In the genomic region with DNA sequence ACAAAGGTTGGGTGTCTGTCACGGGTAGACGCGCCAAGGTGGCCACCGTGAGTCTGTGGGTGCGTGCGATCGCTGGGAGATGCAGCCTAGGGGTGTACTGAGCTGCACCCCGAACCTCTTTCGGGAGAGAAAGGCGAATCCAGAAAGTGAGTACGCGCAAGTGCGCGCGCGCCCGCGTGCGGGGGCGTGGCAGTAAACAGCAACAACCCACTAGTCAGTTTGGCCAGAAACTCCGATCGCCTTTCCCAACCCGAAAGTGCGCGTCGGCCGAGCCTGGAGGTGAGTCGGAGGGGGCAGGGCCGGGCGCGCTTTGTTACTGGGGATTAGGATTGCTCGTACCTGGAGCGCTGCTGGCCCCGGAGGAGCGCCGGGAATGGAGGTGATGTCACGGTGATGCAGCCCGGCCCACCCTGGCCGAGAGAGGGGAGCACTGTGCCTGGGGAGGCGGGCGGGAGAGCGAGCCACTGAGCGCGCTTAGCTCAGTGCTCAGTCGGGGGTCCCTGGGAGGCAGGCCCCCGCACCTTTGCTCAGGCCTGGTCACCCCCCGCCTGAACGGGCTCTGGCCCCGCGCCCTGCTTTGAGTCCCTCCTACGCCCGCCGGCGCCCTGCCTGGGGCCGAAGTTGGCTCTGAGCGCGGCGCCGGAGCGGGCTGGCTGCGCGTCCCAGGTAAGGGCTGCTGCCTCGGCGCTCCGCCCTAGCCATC, we compare ENCODE assay signal across 8 mouse cellular contexts. TPM values are rescaled to one million over a fixed set of nuclear protein-coding genes. Genes with fewer than 3 reads are reported as not detected.
DNase-seq lines count a peak whose midpoint lies in the region; ATAC-seq and TF ChIP-seq lines count a peak whose summit lies in the region.

No protein-coding gene starts in this region.

- WGBS in intestine, embryonic 16.5 days: under 1% methylated on average over 65 of the region's 65 CpGs
- WGBS in liver, embryonic 13.5 days (ENCODE audit: insufficient replicate concordance): under 1% methylated on average over 65 of the region's 65 CpGs
- whole genome bisulfite sequencing in midbrain, postnatal 0 days: under 1% methylated on average over 64 of the region's 65 CpGs

- no peaks in the 10 kb centered on the region for H3K27me3 ChIP-seq in intestine, embryonic 16.5 days (replicated peaks; ENCODE audit: control insufficient read depth, insufficient read depth, low read length)
- H3K27me3 ChIP-seq in liver, embryonic 13.5 days: peaks cover 68% of the 10 kb centered on the region
- peaks cover 42% of the 10 kb centered on the region for H3K27me3 ChIP-seq in midbrain, postnatal 0 days (ENCODE audit: insufficient read depth, low read length)

- no peaks in the 10 kb centered on the region for H3K36me3 ChIP-seq in intestine, embryonic 16.5 days (ENCODE audit: control insufficient read depth, insufficient read depth, low read length)
- H3K36me3 ChIP-seq in liver, embryonic 13.5 days: no peaks in the 10 kb centered on the region
- no peaks in the 10 kb centered on the region for H3K36me3 ChIP-seq in midbrain, postnatal 0 days (ENCODE audit: insufficient read depth, low read length)

- no peak for TF ChIP-seq CTCF in midbrain, postnatal 0 days (IDR thresholded peaks at IDR 0.05)

- H3K4me3 ChIP-seq in intestine, embryonic 16.5 days (ENCODE audit: low read length): peak overlapping the region; percentile 74
- peak overlapping the region; percentile 63 for H3K4me3 ChIP-seq in liver, embryonic 13.5 days (replicated peaks)
- H3K4me3 ChIP-seq in midbrain, postnatal 0 days (ENCODE audit: low read depth, low read length): peak overlapping the region; percentile 63

- H3K27ac ChIP-seq in intestine, embryonic 16.5 days (ENCODE audit: low read length): peak overlapping the region; percentile 79
- peak overlapping the region; percentile 78 for H3K27ac ChIP-seq in liver, embryonic 13.5 days
- H3K27ac ChIP-seq in midbrain, postnatal 0 days (ENCODE audit: low read depth, low read length): 0 out of 2 replicates have a peak overlapping the region, but pooled peaks have one; percentile 20

- peak overlapping the region; percentile 75 for H3K9ac ChIP-seq in intestine, embryonic 16.5 days (ENCODE audit: low read depth, low read length)
- peak overlapping the region; percentile 71 for H3K9ac ChIP-seq in liver, embryonic 13.5 days
- peak overlapping the region; percentile 60 for H3K9ac ChIP-seq in midbrain, postnatal 0 days (replicated peaks; ENCODE audit: low read length, poor library complexity, severe bottlenecking)

- intact Hi-C loops in left cerebral cortex, postnatal 36 days (cut with DNase I): no loop called here

- peak overlapping the region; percentile 99 for H3K4me2 ChIP-seq in intestine, embryonic 16.5 days (ENCODE audit: low read depth, low read length)
- peak overlapping the region; percentile 72 for H3K4me2 ChIP-seq in liver, embryonic 13.5 days
- peak overlapping the region; percentile 97 for H3K4me2 ChIP-seq in midbrain, postnatal 0 days (ENCODE audit: low read depth, low read length, poor library complexity, severe bottlenecking)

- peak; percentile 15 to 27 for DNase-seq in left cerebral cortex, postnatal 36 days (ENCODE audit: low spot score in 2 of 2)
- no peak for DNase-seq in left cerebral cortex, adult 8-10 months (ENCODE audit: low spot score in 2 of 2)
- peak; percentile 76 for DNase-seq in embryo, embryonic 10.5 days (ENCODE audit: low spot score)
- DNase-seq in gonadal fat pad, adult 2 months (ENCODE audit: low read depth): peak; percentile 34
- no peak for DNase-seq in liver, embryonic 13.5 days
- peak; percentile 40 for DNase-seq in midbrain, postnatal 0 days (ENCODE audit: low spot score)
- peak; percentile 53 for DNase-seq in urinary bladder, postnatal 25 days (ENCODE audit: low spot score)

- H3K4me1 ChIP-seq in intestine, embryonic 16.5 days (ENCODE audit: control insufficient read depth, insufficient read depth, low read length): peaks cover 13% of the 10 kb centered on the region
- peaks cover 31% of the 10 kb centered on the region for H3K4me1 ChIP-seq in liver, embryonic 13.5 days (replicated peaks)
- 0 out of 2 replicates have a peak, but pooled peaks cover 4% of the 10 kb centered on the region for H3K4me1 ChIP-seq in midbrain, postnatal 0 days (ENCODE audit: insufficient read depth, low read length)

- ATAC-seq in intestine, embryonic 16.5 days: peak; percentile 73
- ATAC-seq in liver, embryonic 13.5 days (ENCODE audit: low read depth): peak; percentile 58
- ATAC-seq in midbrain, postnatal 0 days (ENCODE audit: low FRiP score): peak; percentile 58; the same call in 1 of the 2 replicates

- H3K9me3 ChIP-seq in intestine, embryonic 16.5 days (ENCODE audit: control insufficient read depth, low read length): no peaks in the 10 kb centered on the region
- H3K9me3 ChIP-seq in liver, embryonic 13.5 days (replicated peaks): no peaks in the 10 kb centered on the region
- H3K9me3 ChIP-seq in midbrain, postnatal 0 days (ENCODE audit: low read length): no peaks in the 10 kb centered on the region

RNA-seq across cellular contexts. Expression of gene Gprc5c, which starts 0.8 kb away (rescaled TPM):
- 1 to 10 TPM; 4.7 to 8.0 TPM for total RNA-seq in left cerebral cortex, postnatal 36 days (2021)
- total RNA-seq in left cerebral cortex, adult 8-10 months (2022): 1 to 10 TPM; 4.6 to 5.6 (median 5.4) TPM
- 93.0 and 119 TPM in 2 replicates for polyA plus RNA-seq in gonadal fat pad, adult 2 months (2012; rRNA removed)
- 10.5 and 10.9 TPM in 2 replicates for polyA plus RNA-seq in intestine, embryonic 16.5 days (2015; fragmentation: Nextera tagmentation; extraction: Ambion mirVana)
- polyA plus RNA-seq in liver, embryonic 13.5 days (2015; fragmentation: Nextera tagmentation; extraction: Ambion mirVana): 11.3 and 12.8 TPM in 2 replicates
- total RNA-seq in midbrain, postnatal 0 days (2014; rRNA removed): 7.5 and 12.8 TPM in 2 replicates
- 5.7 and 5.8 TPM in 2 replicates for polyA plus RNA-seq in midbrain, postnatal 0 days (2015; fragmentation: Nextera tagmentation; extraction: Ambion mirVana)

RNA-seq across cellular contexts. Expression of gene Cd300a, which starts 38.1 kb away (rescaled TPM):
- under 1 TPM; 0.42 to 0.61 TPM for total RNA-seq in left cerebral cortex, postnatal 36 days (2021)
- under 1 TPM; 0.40 to 0.87 (median 0.73) TPM for total RNA-seq in left cerebral cortex, adult 8-10 months (2022)
- polyA plus RNA-seq in gonadal fat pad, adult 2 months (2012; rRNA removed): 4.1 and 5.6 TPM in 2 replicates
- 2.5 and 2.6 TPM in 2 replicates for polyA plus RNA-seq in intestine, embryonic 16.5 days (2015; fragmentation: Nextera tagmentation; extraction: Ambion mirVana)
- polyA plus RNA-seq in liver, embryonic 13.5 days (2015; fragmentation: Nextera tagmentation; extraction: Ambion mirVana): 4.0 and 5.5 TPM in 2 replicates
- total RNA-seq in midbrain, postnatal 0 days (2014; rRNA removed): 1.5 and 1.8 TPM in 2 replicates
- polyA plus RNA-seq in midbrain, postnatal 0 days (2015; fragmentation: Nextera tagmentation; extraction: Ambion mirVana): 1.4 and 1.7 TPM in 2 replicates

RNA-seq across cellular contexts. Expression of gene Gpr142, which starts 53.0 kb away (rescaled TPM):
- total RNA-seq in left cerebral cortex, postnatal 36 days (2021): not detected
- total RNA-seq in left cerebral cortex, adult 8-10 months (2022): not detected
- polyA plus RNA-seq in gonadal fat pad, adult 2 months (2012; rRNA removed): 0.90 and 3.6 TPM in 2 replicates
- polyA plus RNA-seq in intestine, embryonic 16.5 days (2015; fragmentation: Nextera tagmentation; extraction: Ambion mirVana): 0.20 and 0.43 TPM in 2 replicates
- polyA plus RNA-seq in liver, embryonic 13.5 days (2015; fragmentation: Nextera tagmentation; extraction: Ambion mirVana): not detected in 2 replicates
- not detected in 2 replicates for total RNA-seq in midbrain, postnatal 0 days (2014; rRNA removed)
- polyA plus RNA-seq in midbrain, postnatal 0 days (2015; fragmentation: Nextera tagmentation; extraction: Ambion mirVana): not detected in 2 replicates

RNA-seq across cellular contexts. Expression of gene Btbd17, which starts 56.0 kb away (rescaled TPM):
- total RNA-seq in left cerebral cortex, postnatal 36 days (2021): 10 to 100 TPM; 29.1 to 35.8 TPM
- total RNA-seq in left cerebral cortex, adult 8-10 months (2022): 10 to 100 TPM; 21.5 to 28.4 (median 23.1) TPM
- polyA plus RNA-seq in gonadal fat pad, adult 2 months (2012; rRNA removed): 4.5 and 8.2 TPM in 2 replicates
- polyA plus RNA-seq in intestine, embryonic 16.5 days (2015; fragmentation: Nextera tagmentation; extraction: Ambion mirVana): 0.71 and 0.87 TPM in 2 replicates
- polyA plus RNA-seq in liver, embryonic 13.5 days (2015; fragmentation: Nextera tagmentation; extraction: Ambion mirVana): 0.07 and 0.13 TPM in 2 replicates
- 46.9 and 68.2 TPM in 2 replicates for total RNA-seq in midbrain, postnatal 0 days (2014; rRNA removed)
- polyA plus RNA-seq in midbrain, postnatal 0 days (2015; fragmentation: Nextera tagmentation; extraction: Ambion mirVana): 27.1 and 28.0 TPM in 2 replicates

Comparison
In these comparisons a context has a peak if more than half of its experiments do, and no peak if none do; other contexts are left out.
1. DNase-seq: peak in left cerebral cortex, postnatal 36 days (2 of 2), embryo, embryonic 10.5 days (single experiment), gonadal fat pad, adult 2 months (single experiment), midbrain, postnatal 0 days (single experiment) and urinary bladder, postnatal 25 days (single experiment); none in left cerebral cortex, adult 8-10 months (0 of 2) and liver, embryonic 13.5 days (single experiment).
2. H3K27ac ChIP-seq: peak in every context shown above with its lines; median percentile 79 in intestine, embryonic 16.5 days; 78 in liver, embryonic 13.5 days; 20 in midbrain, postnatal 0 days.
3. Peak in every context shown above with its lines, with median percentiles within 50 percentile points of each other: ATAC-seq, H3K4me2 ChIP-seq, H3K4me3 ChIP-seq and H3K9ac ChIP-seq.